Mouse (Mus musculus) heart, embryonic 14.5 days (tissue): ENCODE results near the gene Rpl24. TPM values are rescaled to one million over a fixed set of nuclear protein-coding genes. Genes with fewer than 3 reads are reported as not detected.

ENCODE experiments used
- ATAC-seq: fragments of 200-750 bp; cut with Nextera tagmentation; 2 replicates; pipeline ENCODE4 v1.8.0; 2017; ENCODE audit warnings: low read depth, moderate TSS enrichment; ENCODE audit not compliant: insufficient number of reproducible peaks, insufficient read depth, low FRiP score
- H3K27ac ChIP-seq, 2 experiments: fragments of 200-500 bp in 1 of 2; fragments of 300-500 bp in 1 of 2; sonication (generic) in 1 of 2; replicated peaks in 1 of 2; 2 replicates each; pipeline ENCODE4 v1.5.1; 2012 to 2014; ENCODE audit warnings: low read depth in 2 of 2, low read length in 2 of 2, control low read depth in 1 of 2, mild to moderate bottlenecking in 1 of 2, mixed read lengths in 1 of 2; ENCODE audit not compliant: control insufficient read depth in 1 of 2, insufficient read depth in 1 of 2
- H3K27me3 ChIP-seq: fragments of 300-500 bp; sonication (generic); 2 replicates; pipeline ENCODE4 v1.6.1; 2014; ENCODE audit warnings: mild to moderate bottlenecking, low read length, control low read depth; ENCODE audit not compliant: control insufficient read depth, insufficient read depth
- H3K36me3 ChIP-seq: fragments of 300-500 bp; sonication (generic); 2 replicates; pipeline ENCODE4 v1.6.1; 2014; ENCODE audit warnings: mild to moderate bottlenecking, control low read depth, low read length, mixed read lengths; ENCODE audit not compliant: control insufficient read depth, insufficient read depth
- H3K4me1 ChIP-seq, 2 experiments: fragments of 200-500 bp in 1 of 2; fragments of 300-500 bp in 1 of 2; sonication (generic) in 1 of 2; 2 replicates each; pipeline ENCODE4 v1.6.1; 2012 to 2014; ENCODE audit warnings: low read length in 2 of 2, control low read depth in 1 of 2, mixed read lengths in 1 of 2; ENCODE audit not compliant: control insufficient read depth in 2 of 2, insufficient read depth in 2 of 2
- H3K4me2 ChIP-seq: fragments of 300-500 bp; sonication (generic); 2 replicates; pipeline ENCODE4 v1.6.1; 2014; ENCODE audit warnings: mild to moderate bottlenecking, low read length
- H3K4me3 ChIP-seq, 2 experiments: fragments of 200-500 bp in 1 of 2; fragments of 300-500 bp in 1 of 2; sonication (generic) in 1 of 2; 2 replicates each; pipeline ENCODE4 v1.5.1; 2012 to 2014; ENCODE audit warnings: low read length in 2 of 2, mild to moderate bottlenecking in 2 of 2, control low read depth in 1 of 2, low read depth in 1 of 2, moderate library complexity in 1 of 2; ENCODE audit not compliant: control insufficient read depth in 1 of 2, insufficient read depth in 1 of 2
- H3K9ac ChIP-seq: fragments of 300-500 bp; sonication (generic); 2 replicates; pipeline ENCODE4 v1.6.1; 2014; ENCODE audit warnings: mild to moderate bottlenecking, low read length
- H3K9me3 ChIP-seq: fragments of 300-500 bp; sonication (generic); 2 replicates; pipeline ENCODE4 v1.6.1; 2016; ENCODE audit warnings: low read length, control low read depth; ENCODE audit not compliant: control insufficient read depth
- WGBS: fragments of 180-500 bp; shearing (Covaris S2); extraction: QIAGEN DNeasy Blood & Tissue Kit; methylation state at CpG from one replicate; pipeline ENCODE4 v1.1.7; 2014; 5-methylcytosine and 5-hydroxymethylcytosine counted together
- polyA plus RNA-seq: library from polyadenylated mRNA; unstranded; fragments of >200 nt; fragmentation: Nextera tagmentation; extraction: Ambion mirVana; gene quantifications from 2 replicates; pipeline ENCODE4 v1.2.1, GENCODE M21; 2014

Gene Rpl24
- polyA plus RNA-seq, 1 experiment from 2014 or later = 639 TPM

DNA sequence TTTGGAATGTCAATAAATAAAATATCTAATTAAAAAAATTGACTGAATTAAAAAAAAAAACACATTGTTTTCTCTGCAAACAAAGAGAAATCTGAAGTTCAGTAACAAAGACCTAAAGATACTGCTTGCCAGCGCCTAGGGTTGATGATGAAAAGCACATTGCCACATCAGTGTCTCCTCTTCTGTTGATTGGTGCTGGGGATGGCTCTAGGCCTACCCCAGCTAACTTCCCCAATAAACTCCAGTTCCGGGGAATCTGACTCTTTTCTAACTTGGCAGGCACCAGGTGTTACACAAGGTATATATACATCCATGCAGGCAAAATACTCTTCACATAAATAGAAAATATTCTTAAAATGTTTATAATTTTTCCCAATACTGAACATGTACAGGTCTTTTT is 28.2 kb downstream of the Rpl24 start:
- Histone ChIP-seq H3K4me2 (no peak overlapping the region), H3K4me3 (no peak overlapping the region), H3K4me1 (no peaks in the 10 kb centered on the region), H3K9ac (no peak overlapping the region), H3K27me3 (no peaks in the 10 kb centered on the region), H3K9me3 (no peaks in the 10 kb centered on the region), H3K36me3 (peaks cover 68% of the 10 kb centered on the region), H3K27ac (no peak overlapping the region)
- WGBS = 88% methylated on average over 2 of the region's 2 CpGs
- ATAC-seq = no peak

DNA sequence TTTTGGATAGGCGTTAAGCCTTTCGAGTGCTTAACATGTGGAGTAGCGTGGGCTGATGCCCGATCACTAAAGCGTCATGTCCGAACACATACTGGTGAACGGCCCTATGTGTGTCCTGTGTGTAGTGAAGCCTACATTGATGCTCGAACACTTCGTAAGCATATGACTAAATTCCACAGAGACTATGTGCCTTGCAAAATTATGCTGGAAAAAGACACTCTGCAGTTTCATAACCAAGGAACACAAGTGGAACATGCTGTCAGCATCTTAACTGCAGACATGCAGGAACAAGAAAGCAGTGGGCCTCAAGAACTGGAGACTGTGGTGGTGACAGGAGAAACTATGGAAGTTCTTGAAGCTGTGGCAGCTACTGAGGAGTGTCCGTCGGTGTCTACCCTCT is 40.7 kb downstream of the Rpl24 start:
- 85% methylated on average over 11 of the region's 11 CpGs for WGBS

DNA sequence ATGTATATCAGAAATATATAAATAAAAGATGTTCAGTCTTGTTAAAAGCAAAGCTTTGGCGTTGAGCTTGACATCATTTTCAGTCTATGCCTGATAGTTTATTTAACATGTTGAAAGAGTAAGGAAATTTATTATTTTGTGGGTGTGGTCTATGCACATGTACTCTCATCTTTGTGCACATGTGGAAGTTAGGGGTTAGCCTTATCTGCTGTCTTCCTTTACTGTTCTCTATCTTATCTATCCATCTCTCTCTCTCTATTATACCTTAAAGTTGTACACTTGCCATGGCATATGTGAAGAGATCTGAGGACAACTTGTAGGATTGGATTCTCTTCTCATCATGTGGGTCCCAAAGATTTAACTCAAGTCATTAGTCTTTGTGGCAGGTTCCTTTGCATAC is 42.8 kb downstream of the Rpl24 start:
- Histone ChIP-seq H3K4me3 (no peak overlapping the region), H3K4me1 (no peaks in the 10 kb centered on the region), H3K27me3 (no peaks in the 10 kb centered on the region), H3K36me3 (peaks cover 48% of the 10 kb centered on the region), H3K27ac (no peak overlapping the region), H3K9ac (no peak overlapping the region), H3K4me2 (no peak overlapping the region), H3K9me3 (0 out of 2 replicates have a peak, but pooled peaks cover 2% of the 10 kb centered on the region)
- ATAC-seq = no peak
- 88% methylated on average over 1 of the region's 1 CpGs for WGBS

More for the DNA sequence above, 40.7 kb downstream of the Rpl24 start:
- no peak for ATAC-seq
- no peaks in the 10 kb centered on the region for H3K27me3 ChIP-seq
- no peak overlapping the region for H3K4me2 ChIP-seq
- peaks cover 64% of the 10 kb centered on the region for H3K36me3 ChIP-seq
- H3K9ac ChIP-seq = no peak overlapping the region
- no peaks in the 10 kb centered on the region for H3K4me1 ChIP-seq
- no peak overlapping the region for H3K27ac ChIP-seq
- no peak overlapping the region for H3K4me3 ChIP-seq
- H3K9me3 ChIP-seq = no peaks in the 10 kb centered on the region

DNA sequence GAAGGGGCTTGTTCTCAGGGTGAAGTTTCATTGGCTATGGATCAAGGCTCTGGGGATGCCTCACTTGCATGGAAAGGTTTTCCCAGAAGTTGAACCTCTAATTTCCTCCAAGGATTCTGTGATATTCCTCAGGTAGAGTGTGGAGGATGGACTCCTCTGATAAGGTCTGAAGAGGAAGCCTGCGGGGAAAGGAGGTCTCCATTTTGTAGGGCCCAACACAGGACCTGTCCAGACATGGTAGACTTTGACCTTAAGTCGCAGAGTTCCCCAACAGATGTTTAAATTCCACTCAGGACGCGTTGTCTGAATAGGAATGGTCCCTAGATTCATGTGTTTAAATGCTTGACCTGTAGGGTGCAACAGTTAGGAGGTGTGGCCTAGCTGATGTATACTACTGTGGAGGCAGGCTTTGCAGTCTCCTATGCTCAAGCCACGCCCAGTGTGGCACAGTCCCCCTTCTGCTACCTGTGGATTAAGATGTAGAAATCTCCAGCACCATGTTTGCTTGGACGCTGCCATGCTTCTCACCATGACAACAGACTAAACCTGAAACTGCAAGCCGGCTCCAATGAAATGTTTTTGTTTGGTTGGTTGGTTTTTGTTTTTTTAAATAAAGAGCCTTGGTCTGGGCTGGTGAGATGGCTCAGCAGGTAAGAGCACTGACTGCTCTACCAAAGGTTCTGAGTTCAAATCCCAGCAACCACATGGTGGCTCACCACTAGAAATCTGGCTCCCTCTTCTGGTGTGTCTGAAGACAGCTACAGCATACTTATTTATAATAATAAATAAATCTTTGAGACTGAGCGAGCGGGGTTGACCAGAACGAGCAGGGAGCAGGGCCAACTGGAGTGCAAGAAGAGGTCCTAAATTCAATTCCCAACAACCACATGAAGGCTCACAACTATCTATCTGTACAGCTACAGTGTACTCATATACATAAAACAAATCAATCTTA is 47.0 kb downstream of the Rpl24 start:
- WGBS = 92% methylated on average over 10 of the region's 10 CpGs
- Histone ChIP-seq H3K27ac (no peak overlapping the region), H3K4me2 (no peak overlapping the region), H3K27me3 (no peaks in the 10 kb centered on the region), H3K4me1 (no peaks in the 10 kb centered on the region), H3K9ac (no peak overlapping the region), H3K4me3 (no peak overlapping the region), H3K36me3 (peaks cover 40% of the 10 kb centered on the region), H3K9me3 (0 out of 2 replicates have a peak, but pooled peaks cover 2% of the 10 kb centered on the region)
- no peak for ATAC-seq

DNA sequence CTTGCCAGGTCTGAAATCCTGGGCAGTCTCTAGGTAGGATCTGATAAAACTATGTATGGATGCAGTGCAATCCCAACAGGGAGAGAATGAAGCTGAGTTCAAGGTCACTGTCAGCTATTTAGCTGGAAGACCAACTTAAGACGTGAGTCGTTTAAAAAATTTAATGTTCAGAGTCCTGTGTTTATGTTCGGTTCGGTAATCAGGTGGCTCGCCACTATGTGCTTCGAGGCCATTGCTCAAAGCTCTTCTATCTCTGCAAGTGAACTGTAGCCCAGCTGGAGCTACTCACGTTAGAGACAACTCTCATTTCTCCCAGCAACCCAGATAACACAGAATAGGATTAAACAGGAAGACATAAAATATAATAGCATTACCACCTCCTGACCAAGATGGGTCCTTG is 48.0 kb downstream of the Rpl24 start:
- Histone ChIP-seq H3K27ac (no peak overlapping the region), H3K36me3 (peaks cover 46% of the 10 kb centered on the region), H3K9ac (no peak overlapping the region), H3K9me3 (0 out of 2 replicates have a peak, but pooled peaks cover 2% of the 10 kb centered on the region), H3K4me1 (no peaks in the 10 kb centered on the region), H3K27me3 (no peaks in the 10 kb centered on the region), H3K4me3 (no peak overlapping the region), H3K4me2 (no peak overlapping the region)
- 85% methylated on average over 7 of the region's 7 CpGs for WGBS
- ATAC-seq = no peak

DNA sequence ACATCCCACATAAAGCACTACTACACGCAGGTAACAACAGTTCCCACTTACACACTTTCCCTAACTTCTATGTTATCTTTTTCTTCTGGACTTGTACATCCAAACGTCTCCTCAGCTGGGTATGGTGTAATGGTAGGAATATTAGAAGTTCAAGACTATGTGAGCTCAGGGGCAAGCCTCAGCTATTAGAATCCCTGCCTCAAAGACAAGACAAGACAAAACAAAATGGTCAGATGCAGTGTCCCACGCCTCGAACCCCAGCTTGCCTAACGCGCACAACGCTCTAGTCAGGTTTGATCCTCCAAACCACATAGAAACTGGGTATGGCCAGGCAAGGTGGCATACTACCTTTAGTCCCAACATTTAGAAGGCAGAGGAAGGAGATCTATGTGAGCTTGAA is 53.6 kb downstream of the Rpl24 start:
- Histone ChIP-seq H3K9ac (no peak overlapping the region), H3K27me3 (no peaks in the 10 kb centered on the region), H3K4me3 (no peak overlapping the region), H3K27ac (no peak overlapping the region), H3K36me3 (peaks cover 67% of the 10 kb centered on the region), H3K4me2 (no peak overlapping the region), H3K4me1 (no peaks in the 10 kb centered on the region), H3K9me3 (no peaks in the 10 kb centered on the region)
- ATAC-seq = no peak
- 93% methylated on average over 7 of the region's 7 CpGs for WGBS
